Mouse (Mus musculus): ENCODE results near the gene Adamts18. TPM values are rescaled to one million over a fixed set of nuclear protein-coding genes. Genes with fewer than 3 reads are reported as not detected.

Gene Adamts18
- polyA plus RNA-seq, 1 experiment, result 1.1 TPM

- peaks cover 2% of the 10 kb centered on the region; the same call in 1 of the 2 replicates for H3K4me1 ChIP-seq (ENCODE audit: control insufficient read depth, insufficient read depth, insufficient read length, low read length)
- 78% methylated on average over 11 of the region's 12 CpGs for WGBS
- H3K4me3 ChIP-seq (ENCODE audit: low read depth, low read length), result no peak overlapping the region
- H3K36me3 ChIP-seq (ENCODE audit: control insufficient read depth, insufficient read depth, low read length), result no peaks in the 10 kb centered on the region
- no peaks in the 10 kb centered on the region for H3K27me3 ChIP-seq (ENCODE audit: control insufficient read depth, insufficient read depth, low read length)
- TF ChIP-seq POLR2A (IDR thresholded peaks at IDR 0.05; ENCODE audit: low read depth, low read length), result no peak
- no peak for TF ChIP-seq CTCF (IDR thresholded peaks at IDR 0.05; ENCODE audit: extremely low read depth, insufficient read length, insufficient replicate concordance, low read depth, low read length)
- no peak overlapping the region for H3K27ac ChIP-seq (ENCODE audit: insufficient read depth, low read depth, low read length)
Observed at GRCm38 (mm10) chr8:113652450-113652849, 196.1 kb downstream of the Adamts18 start.

Other genes with a start within 250 kb of the Adamts18 start
- gene Mon1b, start 213.2 kb downstream of the Adamts18 start, polyA plus RNA-seq (2012; rRNA removed), result 7.6 and 9.9 TPM in 2 replicates
- gene Syce1l, start 205.5 kb downstream of the Adamts18 start, polyA plus RNA-seq (2012; rRNA removed), result not detected in 2 replicates